Mouse (Mus musculus): ENCODE measurements around the gene Irf8. TPM values are rescaled to one million over a fixed set of nuclear protein-coding genes. Genes with fewer than 3 reads are reported as not detected.

The Irf8 gene
- total and polyA plus RNA-seq, 2 experiments from 2014 or later: 11.5 to 15.2 TPM

GRCm38 (mm10) chr8:120738771-120739170 is 2.6 kb downstream of the Irf8 start:
- H3K9ac ChIP-seq (replicated peaks; ENCODE audit: low read depth, low read length): no peak overlapping the region
- H3K9me3 ChIP-seq (replicated peaks; ENCODE audit: control insufficient read depth, low read length): no peaks in the 10 kb centered on the region
- 52% methylated on average over 4 of the region's 4 CpGs for WGBS
- TF ChIP-seq EP300 (IDR thresholded peaks at IDR 0.05; ENCODE audit: low read depth) (no peak), CTCF (IDR thresholded peaks at IDR 0.05; ENCODE audit: low read depth) (no peak)
- H3K4me3 ChIP-seq (ENCODE audit: low read depth, low read length): 0 out of 2 replicates have a peak overlapping the region, but pooled peaks have one; percentile 3
- no peak overlapping the region for H3K27ac ChIP-seq (ENCODE audit: low read depth)
- DNase-seq (ENCODE audit: low spot score) (no peak), ATAC-seq (ENCODE audit: insufficient read depth, low read depth) (no peak)
- no peaks in the 10 kb centered on the region for H3K4me1 ChIP-seq (ENCODE audit: control insufficient read depth, insufficient read depth)
- H3K36me3 ChIP-seq (replicated peaks; ENCODE audit: control insufficient read depth, insufficient read depth, low read length): no peaks in the 10 kb centered on the region
- peak overlapping the region; percentile 92 for H3K4me2 ChIP-seq (ENCODE audit: low read depth, low read length)
- H3K27me3 ChIP-seq (ENCODE audit: control insufficient read depth, insufficient read depth, low read length): peaks cover 32% of the 10 kb centered on the region; the same call in 1 of the 2 replicates

- Histone ChIP-seq H3K4me1 (ENCODE audit: control insufficient read depth, insufficient read depth) (no peaks in the 10 kb centered on the region), H3K4me2 (ENCODE audit: low read depth, low read length) (peak overlapping the region; percentile 92), H3K9me3 (replicated peaks; ENCODE audit: control insufficient read depth, low read length) (no peaks in the 10 kb centered on the region), H3K36me3 (replicated peaks; ENCODE audit: control insufficient read depth, insufficient read depth, low read length) (no peaks in the 10 kb centered on the region), H3K9ac (replicated peaks; ENCODE audit: low read depth, low read length) (no peak overlapping the region), H3K27ac (ENCODE audit: low read depth) (no peak overlapping the region), H3K27me3 (ENCODE audit: control insufficient read depth, insufficient read depth, low read length) (peaks cover 30% of the 10 kb centered on the region; the same call in 1 of the 2 replicates), H3K4me3 (ENCODE audit: low read depth, low read length) (no peak overlapping the region)
- 63% methylated on average over 15 of the region's 15 CpGs for WGBS
- no peak for TF ChIP-seq CTCF (IDR thresholded peaks at IDR 0.05; ENCODE audit: low read depth)
- TF ChIP-seq EP300 (IDR thresholded peaks at IDR 0.05; ENCODE audit: low read depth): no peak
- DNase-seq (ENCODE audit: low spot score): no peak
- ATAC-seq (ENCODE audit: insufficient read depth, low read depth): no peak
Measured at GRCm38 (mm10) chr8:120739526-120739925, 3.4 kb downstream of the Irf8 start.

- no peaks in the 10 kb centered on the region for H3K9me3 ChIP-seq (replicated peaks; ENCODE audit: control insufficient read depth, low read length)
- H3K27me3 ChIP-seq (ENCODE audit: control insufficient read depth, insufficient read depth, low read length): peaks cover 19% of the 10 kb centered on the region; the same call in 1 of the 2 replicates
- 53% methylated on average over 2 of the region's 2 CpGs for WGBS
- ATAC-seq (ENCODE audit: insufficient read depth, low read depth): no peak
- no peak overlapping the region for H3K4me2 ChIP-seq (ENCODE audit: low read depth, low read length)
- no peaks in the 10 kb centered on the region for H3K36me3 ChIP-seq (replicated peaks; ENCODE audit: control insufficient read depth, insufficient read depth, low read length)
- no peak overlapping the region for H3K4me3 ChIP-seq (ENCODE audit: low read depth, low read length)
- H3K4me1 ChIP-seq (ENCODE audit: control insufficient read depth, insufficient read depth): no peaks in the 10 kb centered on the region
- TF ChIP-seq CTCF (IDR thresholded peaks at IDR 0.05; ENCODE audit: low read depth) (no peak), EP300 (IDR thresholded peaks at IDR 0.05; ENCODE audit: low read depth) (no peak)
- no peak for DNase-seq (ENCODE audit: low spot score)
- H3K9ac ChIP-seq (replicated peaks; ENCODE audit: low read depth, low read length): no peak overlapping the region
- H3K27ac ChIP-seq (ENCODE audit: low read depth): no peak overlapping the region
Measured at GRCm38 (mm10) chr8:120740579-120740978, 4.4 kb downstream of the Irf8 start.

GRCm38 (mm10) chr8:120741001-120741400 is 4.8 kb downstream of the Irf8 start:
- Histone ChIP-seq H3K4me3 (ENCODE audit: low read depth, low read length) (no peak overlapping the region), H3K9ac (replicated peaks; ENCODE audit: low read depth, low read length) (no peak overlapping the region), H3K27me3 (ENCODE audit: control insufficient read depth, insufficient read depth, low read length) (peaks cover 18% of the 10 kb centered on the region; the same call in 1 of the 2 replicates), H3K36me3 (replicated peaks; ENCODE audit: control insufficient read depth, insufficient read depth, low read length) (no peaks in the 10 kb centered on the region), H3K4me2 (ENCODE audit: low read depth, low read length) (no peak overlapping the region), H3K4me1 (ENCODE audit: control insufficient read depth, insufficient read depth) (no peaks in the 10 kb centered on the region), H3K9me3 (replicated peaks; ENCODE audit: control insufficient read depth, low read length) (no peaks in the 10 kb centered on the region), H3K27ac (ENCODE audit: low read depth) (no peak overlapping the region)
- DNase-seq (ENCODE audit: low spot score) (no peak), ATAC-seq (ENCODE audit: insufficient read depth, low read depth) (no peak)
- WGBS: 86% methylated on average over 17 of the region's 17 CpGs
- TF ChIP-seq CTCF (IDR thresholded peaks at IDR 0.05; ENCODE audit: low read depth) (no peak), EP300 (IDR thresholded peaks at IDR 0.05; ENCODE audit: low read depth) (no peak)

GRCm38 (mm10) chr8:120741815-120742530 is 5.8 kb downstream of the Irf8 start:
- no peak overlapping the region for H3K9ac ChIP-seq (replicated peaks; ENCODE audit: low read depth, low read length)
- WGBS: 84% methylated on average over 15 of the region's 15 CpGs
- DNase-seq (ENCODE audit: low spot score) (no peak), ATAC-seq (ENCODE audit: insufficient read depth, low read depth) (no peak)
- H3K4me1 ChIP-seq (ENCODE audit: control insufficient read depth, insufficient read depth): no peaks in the 10 kb centered on the region
- no peaks in the 10 kb centered on the region for H3K36me3 ChIP-seq (replicated peaks; ENCODE audit: control insufficient read depth, insufficient read depth, low read length)
- peaks cover 15% of the 10 kb centered on the region; the same call in 1 of the 2 replicates for H3K27me3 ChIP-seq (ENCODE audit: control insufficient read depth, insufficient read depth, low read length)
- H3K4me2 ChIP-seq (ENCODE audit: low read depth, low read length): no peak overlapping the region
- no peak overlapping the region for H3K4me3 ChIP-seq (ENCODE audit: low read depth, low read length)
- TF ChIP-seq CTCF (IDR thresholded peaks at IDR 0.05; ENCODE audit: low read depth) (no peak), EP300 (IDR thresholded peaks at IDR 0.05; ENCODE audit: low read depth) (no peak)
- H3K9me3 ChIP-seq (replicated peaks; ENCODE audit: control insufficient read depth, low read length): no peaks in the 10 kb centered on the region
- no peak overlapping the region for H3K27ac ChIP-seq (ENCODE audit: low read depth)

Measured in heart, postnatal 0 days (tissue).